Mouse (Mus musculus) liver, postnatal 0 days (tissue): ENCODE results near the gene Hbq1b. TPM values are rescaled to one million over a fixed set of nuclear protein-coding genes. Genes with fewer than 3 reads are reported as not detected.

Experiments
- ATAC-seq: fragments of 200-750 bp; cut with Nextera tagmentation; 2 replicates; pipeline ENCODE4 v1.8.0; 2017; ENCODE audit warnings: mild to moderate bottlenecking, moderate library complexity
- DNase-seq: peaks from one replicate; pipeline ENCODE4 v3.0.0-alpha.2; 2016
- H3K27ac ChIP-seq: fragments of 300-500 bp; sonication (generic); 2 replicates; pipeline ENCODE4 v1.5.1; 2014; ENCODE audit warnings: antibody characterized with exemption, moderate library complexity, mild to moderate bottlenecking, low read depth
- H3K27me3 ChIP-seq: fragments of 300-500 bp; sonication (generic); 2 replicates; pipeline ENCODE4 v1.6.1; 2014; ENCODE audit warnings: low read length, control low read depth, mixed read lengths; ENCODE audit not compliant: insufficient read depth
- H3K36me3 ChIP-seq: fragments of 300-500 bp; sonication (generic); replicated peaks from 2 replicates; pipeline ENCODE4 v1.6.1; 2014; ENCODE audit warnings: mild to moderate bottlenecking, control low read depth, low read length, moderate library complexity, mixed read lengths; ENCODE audit not compliant: insufficient read depth
- H3K4me1 ChIP-seq: fragments of 300-500 bp; sonication (generic); 2 replicates; pipeline ENCODE4 v1.6.1; 2014; ENCODE audit warnings: antibody characterized with exemption, mild to moderate bottlenecking, control low read depth; ENCODE audit not compliant: insufficient read depth
- H3K4me2 ChIP-seq: fragments of 300-500 bp; sonication (generic); 2 replicates; pipeline ENCODE4 v1.6.1; 2014; ENCODE audit warnings: low read depth, mild to moderate bottlenecking, low read length, moderate library complexity, mixed read lengths
- H3K4me3 ChIP-seq: fragments of 300-500 bp; sonication (generic); 2 replicates; pipeline ENCODE4 v1.5.1; 2014; ENCODE audit warnings: low read depth, low read length
- H3K9ac ChIP-seq: fragments of 300-500 bp; sonication (generic); replicated peaks from 2 replicates; pipeline ENCODE4 v1.6.1; 2014; ENCODE audit warnings: mild to moderate bottlenecking, moderate library complexity
- H3K9me3 ChIP-seq: fragments of 300-500 bp; sonication (generic); 2 replicates; pipeline ENCODE4 v1.6.1; 2016; ENCODE audit warnings: mild to moderate bottlenecking, control low read depth, low read length, mixed read lengths
- CTCF ChIP-seq: sonication (generic); IDR thresholded peaks from 2 replicates; pipeline ENCODE4 v1.5.1; 2016; ENCODE audit warnings: antibody characterized with exemption, low read depth
- EP300 ChIP-seq: IDR thresholded peaks from 2 replicates; pipeline ENCODE4 v1.6.1; 2016; ENCODE audit warnings: antibody characterized with exemption, low read depth, mild to moderate bottlenecking
- WGBS: fragments of 180-500 bp; shearing (Covaris S2); extraction: QIAGEN DNeasy Blood & Tissue Kit; methylation state at CpG from one replicate; pipeline ENCODE4 v1.1.7; 2014; ENCODE audit not compliant: insufficient replicate concordance; 5-methylcytosine and 5-hydroxymethylcytosine counted together
- polyA plus RNA-seq: library from polyadenylated mRNA; unstranded; fragments of >200 nt; fragmentation: Nextera tagmentation; extraction: Ambion mirVana; gene quantifications from 2 replicates; pipeline ENCODE4 v1.2.1, GENCODE M21; 2015

Hbq1b gene
- polyA plus RNA-seq, 1 experiment from 2014 or later, result 70.9 TPM

GRCm38 (mm10) chr11:32250880-32251763 lies 35.6 kb upstream of the Hbq1b start:
- WGBS, result 72% methylated on average over 8 of the region's 8 CpGs
- H3K4me3 ChIP-seq, result no peak overlapping the region
- TF ChIP-seq EP300 (peak; percentile 100), CTCF (0 out of 2 replicates have a peak, but pooled peaks have one; percentile 10)
- ATAC-seq (peak; percentile 98), DNase-seq (peak; percentile 71)
- no peaks in the 10 kb centered on the region for H3K9me3 ChIP-seq
- peak overlapping the region; percentile 55 for H3K9ac ChIP-seq
- H3K4me2 ChIP-seq, result no peak overlapping the region
- H3K27ac ChIP-seq, result peak overlapping the region; percentile 90
- peaks cover 25% of the 10 kb centered on the region for H3K4me1 ChIP-seq
- H3K36me3 ChIP-seq, result peaks cover 72% of the 10 kb centered on the region
- H3K27me3 ChIP-seq, result no peaks in the 10 kb centered on the region

GRCm38 (mm10) chr11:32253121-32253520 lies 33.6 kb upstream of the Hbq1b start:
- Histone ChIP-seq H3K4me3 (no peak overlapping the region), H3K4me1 (peaks cover 24% of the 10 kb centered on the region), H3K4me2 (no peak overlapping the region), H3K27ac (peak overlapping the region; percentile 92), H3K9ac (no peak overlapping the region), H3K36me3 (peaks cover 54% of the 10 kb centered on the region), H3K9me3 (no peaks in the 10 kb centered on the region), H3K27me3 (no peaks in the 10 kb centered on the region)
- WGBS, result 92% methylated on average over 1 of the region's 1 CpGs
- no peak for ATAC-seq
- no peak for TF ChIP-seq CTCF
- DNase-seq, result no peak

GRCm38 (mm10) chr11:32256146-32256545 lies 30.6 kb upstream of the Hbq1b start:
- Histone ChIP-seq H3K4me2 (peak overlapping the region; percentile 19), H3K4me3 (no peak overlapping the region), H3K27me3 (no peaks in the 10 kb centered on the region), H3K9me3 (no peaks in the 10 kb centered on the region), H3K4me1 (peaks cover 15% of the 10 kb centered on the region), H3K36me3 (peaks cover 40% of the 10 kb centered on the region), H3K9ac (peak overlapping the region; percentile 66), H3K27ac (peak overlapping the region; percentile 92)
- WGBS, result 69% methylated on average over 1 of the region's 1 CpGs
- ATAC-seq (peak; percentile 99), DNase-seq (peak; percentile 53)
- TF ChIP-seq CTCF (no peak), EP300 (peak; percentile 98)

GRCm38 (mm10) chr11:32256566-32256965 lies 30.2 kb upstream of the Hbq1b start:
- Histone ChIP-seq H3K4me1 (peaks cover 15% of the 10 kb centered on the region), H3K4me3 (no peak overlapping the region), H3K36me3 (peaks cover 37% of the 10 kb centered on the region)

GRCm38 (mm10) chr11:32262674-32263415 lies 23.9 kb upstream of the Hbq1b start:
- no peak for ATAC-seq
- peak overlapping the region; percentile 48; the same call in 1 of the 2 replicates for H3K27ac ChIP-seq
- no peaks in the 10 kb centered on the region for H3K9me3 ChIP-seq
- peaks cover 21% of the 10 kb centered on the region for H3K36me3 ChIP-seq
- WGBS, result 86% methylated on average over 10 of the region's 10 CpGs
- no peaks in the 10 kb centered on the region for H3K27me3 ChIP-seq
- H3K9ac ChIP-seq, result 0 out of 2 replicates have a peak overlapping the region, but pooled peaks have one; percentile 5
- DNase-seq, result no peak
- H3K4me2 ChIP-seq, result no peak overlapping the region
- no peak overlapping the region for H3K4me3 ChIP-seq
- TF ChIP-seq EP300 (no peak), CTCF (no peak)
- peaks cover 15% of the 10 kb centered on the region for H3K4me1 ChIP-seq

More at GRCm38 (mm10) chr11:32256566-32256965, 30.2 kb upstream of the Hbq1b start:
- Histone ChIP-seq H3K9ac (peak overlapping the region; percentile 66), H3K4me2 (peak overlapping the region; percentile 19; the same call in 1 of the 2 replicates), H3K27ac (peak overlapping the region; percentile 92), H3K9me3 (no peaks in the 10 kb centered on the region), H3K27me3 (no peaks in the 10 kb centered on the region)
- no peak for ATAC-seq
- DNase-seq, result no peak
- WGBS, result 74% methylated on average over 3 of the region's 3 CpGs
- TF ChIP-seq CTCF (no peak), EP300 (no peak)

- H3K9ac ChIP-seq, result peak overlapping the region; percentile 56
- H3K4me1 ChIP-seq, result peaks cover 32% of the 10 kb centered on the region
- peaks cover 20% of the 10 kb centered on the region for H3K36me3 ChIP-seq
- WGBS, result 69% methylated on average over 3 of the region's 3 CpGs
- TF ChIP-seq CTCF (no peak), EP300 (peak; percentile 98)
- H3K4me3 ChIP-seq, result no peak overlapping the region
- H3K4me2 ChIP-seq, result peak overlapping the region; percentile 19; the same call in 1 of the 2 replicates
- no peaks in the 10 kb centered on the region for H3K27me3 ChIP-seq
- peak overlapping the region; percentile 96 for H3K27ac ChIP-seq
- no peaks in the 10 kb centered on the region for H3K9me3 ChIP-seq
- ATAC-seq (peak; percentile 57), DNase-seq (no peak)
Observed at GRCm38 (mm10) chr11:32265117-32265738, 21.5 kb upstream of the Hbq1b start.
